Mouse (Mus musculus): ENCODE measurements around the gene Cd22.
A peak's percentile ranks its signal among the peaks of the same experiment; 100 is the strongest.
"Not testable (repeated sequence)": the region's sequence is repeated elsewhere in the genome, so short reads cannot be mapped to it uniquely, and the experiment has no call there.

The Cd22 gene

GRCm38 (mm10) chr7:30880176-30880575, at the start of gene Cd22:
Cd22 (minus strand) TSS chr7:30880342.
- DNase-seq, result no peak

DNA sequence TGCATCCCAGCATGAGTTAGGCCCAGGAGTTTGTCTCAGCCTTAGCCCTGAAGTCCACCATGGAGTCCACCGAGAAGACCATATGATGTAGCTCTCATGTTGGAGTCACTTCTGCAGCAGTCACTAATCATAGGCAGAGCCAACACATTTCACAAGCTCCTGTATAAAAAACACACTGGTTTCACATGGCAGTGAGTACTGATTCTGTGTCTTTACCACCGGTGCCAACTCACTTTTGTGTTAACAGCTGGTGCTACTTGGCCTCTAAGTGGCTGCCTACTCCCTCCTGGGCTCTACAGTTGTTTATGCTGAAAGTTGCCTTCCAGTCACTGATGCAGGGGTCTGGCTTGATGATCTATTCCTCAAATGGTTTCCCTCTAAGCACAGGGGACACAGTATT, 44.4 kb upstream of the Cd22 start, which contains the start of gene Hamp2:
Hamp2 (minus strand) TSS at position 101 of the 400 bp plus-strand sequence.
- not testable (repeated sequence) for DNase-seq

DNA sequence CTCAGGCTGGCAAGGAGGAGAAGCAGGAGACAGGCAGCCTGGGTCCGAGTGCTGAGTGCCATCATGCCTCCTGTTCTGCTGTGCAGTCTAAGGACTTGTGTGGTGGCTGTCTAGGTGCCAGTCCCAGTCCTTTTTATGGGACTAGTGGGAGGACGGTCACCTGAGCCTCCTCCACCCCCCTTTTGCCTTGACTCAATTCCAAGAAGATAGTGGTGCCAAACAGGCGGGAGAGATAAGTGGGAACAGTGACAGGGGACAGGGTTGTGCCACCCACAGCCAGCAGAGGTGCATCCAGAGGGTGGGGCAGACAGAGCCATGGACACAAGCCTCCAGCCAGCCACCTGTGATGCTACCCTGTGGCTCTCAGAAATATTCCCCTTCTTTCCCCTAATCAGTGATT, 43.9 kb upstream of the Cd22 start:
- no peak for DNase-seq

- not testable (repeated sequence) for DNase-seq
Measured at GRCm38 (mm10) chr7:30922490-30922889, 42.3 kb upstream of the Cd22 start.

DNA sequence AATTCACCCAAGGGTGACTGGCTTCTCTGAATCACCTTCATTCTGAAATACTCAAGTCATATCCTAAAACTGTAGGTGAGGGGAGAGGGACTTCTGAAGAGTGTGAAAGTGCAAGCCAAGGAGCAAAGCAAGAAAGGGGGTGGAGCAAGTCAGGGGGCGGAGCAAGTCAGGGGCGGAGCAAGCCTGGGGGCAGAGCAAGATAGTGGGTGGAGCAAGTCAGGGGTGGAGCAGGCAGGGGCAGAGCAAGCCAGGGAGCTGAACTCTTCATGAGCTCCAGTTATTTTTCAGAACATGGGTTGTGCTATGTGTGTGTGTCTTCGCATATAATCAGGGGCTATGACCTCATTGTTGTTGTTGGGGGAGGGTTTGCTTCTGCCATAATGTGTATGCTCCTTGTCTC, 40.1 kb upstream of the Cd22 start:
- peak in 1 of 2 experiments; percentile 20 for DNase-seq

- no peak for DNase-seq
Measured at GRCm38 (mm10) chr7:30917219-30917618, 37.1 kb upstream of the Cd22 start.

DNA sequence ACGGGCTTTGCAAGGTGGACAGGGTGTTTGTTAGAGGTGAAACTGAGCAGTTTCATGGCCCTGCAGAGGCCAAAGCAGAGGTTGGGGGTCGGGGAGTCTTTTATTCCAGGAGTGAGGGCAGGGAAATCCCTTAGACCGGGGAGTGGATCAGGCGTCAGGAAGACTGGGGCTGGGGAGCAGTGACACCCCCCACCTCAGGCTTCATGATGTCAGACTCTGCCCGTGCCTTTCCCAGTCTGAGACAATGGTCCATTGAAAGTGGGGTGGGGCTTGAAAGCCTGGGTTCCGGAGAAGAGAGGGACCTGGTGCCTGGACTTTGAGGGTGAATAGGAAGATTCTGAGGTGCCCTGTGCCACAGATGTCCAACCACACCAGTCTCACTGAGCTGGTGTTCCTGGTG, 36.6 kb upstream of the Cd22 start:
- DNase-seq, result no peak

DNA sequence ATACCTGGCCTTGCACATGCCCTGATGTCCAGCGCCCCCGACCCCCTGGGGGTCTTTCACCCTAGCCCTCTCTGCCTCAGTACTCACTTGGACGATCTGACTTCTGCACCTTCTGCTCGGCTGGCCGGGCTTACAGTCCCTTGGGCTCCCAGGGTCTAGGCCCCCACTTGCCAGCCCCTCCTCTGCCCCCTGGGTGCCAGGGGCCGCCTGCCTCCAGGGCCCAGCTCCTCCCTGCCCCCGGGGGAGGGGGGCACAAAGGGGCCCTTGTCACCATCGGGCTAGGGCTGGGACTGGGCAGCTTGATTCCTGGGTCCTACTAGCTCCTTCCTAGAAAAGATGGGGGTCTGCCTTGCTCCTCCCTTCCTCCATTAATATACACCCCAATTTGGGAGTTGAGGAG, 34.6 kb upstream of the Cd22 start, which contains the start of gene Mag:
Mag (minus strand) TSS at position 142 of the 400 bp plus-strand sequence.
- no peak for DNase-seq

DNA sequence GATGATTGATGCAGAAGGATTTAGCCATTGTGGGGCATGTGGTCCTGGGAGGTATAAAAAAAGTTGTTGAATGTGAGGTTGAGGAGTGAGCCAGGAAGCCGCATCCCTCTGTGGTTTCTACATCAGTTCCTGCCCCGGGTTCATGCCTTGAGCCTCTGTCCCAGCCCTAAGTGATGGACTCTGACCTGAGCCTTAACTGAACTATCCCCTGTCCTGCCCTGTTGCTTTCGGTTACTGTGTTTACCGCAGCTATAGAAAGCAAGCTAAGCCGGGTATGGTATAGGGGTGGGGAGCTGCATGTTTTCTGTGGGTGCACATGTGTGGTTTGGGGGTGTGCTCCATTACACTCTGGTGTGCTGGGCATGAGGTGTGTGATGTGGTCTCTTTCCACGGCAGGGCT, 29.6 kb upstream of the Cd22 start:
- DNase-seq, result no peak

DNA sequence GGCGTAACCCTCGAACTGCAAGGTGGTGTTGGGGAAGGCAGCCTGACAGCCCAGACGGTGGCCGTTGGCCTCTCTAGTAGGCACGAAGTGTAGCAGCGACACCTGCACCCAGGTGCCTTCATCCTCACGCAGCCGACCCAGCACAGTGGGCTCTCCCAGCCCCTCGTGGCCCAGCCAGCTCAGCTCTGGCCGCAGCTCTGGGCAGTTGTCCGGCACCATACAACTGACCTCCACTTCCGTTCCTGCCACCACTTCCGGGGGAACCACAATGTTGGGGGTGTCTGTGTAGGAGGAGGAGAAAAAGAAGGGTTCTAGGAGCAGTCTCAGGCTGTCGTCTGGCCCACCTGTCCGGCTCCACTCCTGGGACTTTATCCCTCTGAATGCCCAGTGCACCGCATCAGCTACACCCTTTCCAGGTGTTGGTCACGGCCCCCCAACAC, 28.9 kb upstream of the Cd22 start:
- peak in 1 of 2 experiments; percentile 13 for DNase-seq

DNA sequence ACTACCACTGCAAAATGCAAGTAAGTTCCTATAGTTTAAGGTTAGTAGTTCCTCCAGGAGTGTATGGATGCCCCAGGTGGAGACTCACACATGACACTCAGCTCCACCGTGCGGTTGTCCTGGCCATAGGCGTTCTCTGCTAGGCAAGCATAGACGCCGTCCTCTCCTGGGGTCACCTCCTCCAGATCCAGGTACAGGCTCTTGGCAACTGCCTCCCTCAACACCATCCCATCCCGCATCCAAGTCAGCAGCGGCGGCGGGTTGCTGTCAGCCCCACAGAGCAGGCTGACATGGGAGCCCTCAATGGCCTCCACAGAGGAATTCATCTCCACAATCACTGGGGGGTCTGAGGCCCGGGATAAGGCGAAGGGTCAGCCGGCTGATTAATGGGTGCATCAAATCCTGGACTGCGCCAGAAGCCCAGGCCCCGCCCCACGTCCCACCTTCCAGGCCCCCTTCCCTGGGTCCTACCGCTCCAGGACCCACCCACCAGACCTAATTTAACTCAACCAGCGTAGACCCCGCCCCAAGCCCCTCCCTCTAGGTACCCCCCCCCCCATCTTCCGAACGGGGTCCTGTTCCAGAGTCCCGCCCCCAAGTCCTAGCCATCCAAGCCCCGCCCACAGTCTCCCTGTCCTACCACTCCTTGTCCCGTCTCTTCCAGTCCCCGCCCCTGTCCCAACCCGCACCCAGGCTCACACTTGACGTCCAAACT, 28.3 kb upstream of the Cd22 start:
- peak; percentile 43 to 59 for DNase-seq

DNA sequence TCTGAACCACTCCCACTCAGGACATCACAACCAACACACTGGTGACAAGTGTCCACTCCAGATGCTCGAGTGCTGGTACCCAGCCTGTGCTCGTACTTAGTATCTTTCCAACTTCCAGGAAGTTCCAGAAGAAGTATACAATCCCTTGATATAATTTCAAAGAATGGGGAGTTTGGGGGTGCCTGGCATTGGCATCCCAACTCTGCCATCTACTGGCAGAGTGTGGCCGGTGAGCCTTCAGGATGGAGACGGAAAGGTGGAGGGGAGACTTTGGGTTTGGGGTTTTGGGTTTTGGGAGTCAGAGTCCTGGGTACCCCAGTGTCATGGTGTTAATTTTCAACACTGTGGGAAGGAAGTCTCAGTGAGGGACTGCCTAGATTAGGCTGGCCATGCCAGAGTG, 23.9 kb upstream of the Cd22 start:
- peak in 1 of 2 experiments; percentile 29 for DNase-seq

GRCm38 (mm10) chr7:30895217-30895616, 15.1 kb upstream of the Cd22 start:
- no peak for DNase-seq

DNA sequence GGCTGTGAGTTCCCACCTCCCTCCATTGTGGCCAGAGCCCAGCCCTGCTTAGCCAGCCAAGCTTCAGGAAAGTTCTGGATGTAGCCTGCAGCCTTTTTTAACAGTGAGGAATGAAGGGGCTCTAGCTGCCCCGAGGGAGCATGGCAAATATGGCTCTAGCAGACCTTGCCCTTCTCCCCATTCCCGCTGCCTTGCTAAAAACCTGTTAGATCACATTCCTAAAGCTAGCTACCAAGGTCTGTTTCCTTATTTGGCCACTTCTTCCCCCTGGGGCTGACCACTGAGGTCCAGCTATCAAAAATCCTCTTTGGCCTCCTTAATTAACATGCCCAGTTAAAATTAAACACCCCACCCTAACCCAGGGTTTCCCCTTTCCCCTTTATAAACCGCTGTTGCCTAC, 12.4 kb upstream of the Cd22 start:
- no peak for DNase-seq

DNA sequence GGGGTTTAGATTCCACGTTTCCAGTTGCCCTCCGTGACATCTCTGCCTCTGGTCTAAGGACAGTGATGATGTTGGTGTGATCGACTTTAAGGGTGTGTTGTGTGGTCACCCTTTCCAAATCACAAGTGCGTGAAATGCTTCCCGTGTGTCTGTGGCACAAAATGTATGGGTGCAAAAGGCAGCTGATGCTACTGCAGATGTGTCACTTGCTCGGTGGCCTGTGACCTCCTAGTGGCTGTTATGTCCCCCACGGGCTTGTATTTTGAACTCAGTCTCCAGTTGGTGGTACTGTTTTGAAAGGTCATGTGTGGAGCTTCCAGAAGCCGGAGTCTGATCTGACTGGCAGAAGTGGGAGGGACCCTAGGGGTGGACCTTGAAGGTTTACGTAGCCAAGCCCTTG, 11.6 kb upstream of the Cd22 start:
- no peak for DNase-seq

GRCm38 (mm10) chr7:30890681-30891080, 10.5 kb upstream of the Cd22 start:
- no peak for DNase-seq

GRCm38 (mm10) chr7:30888786-30889185, 8.6 kb upstream of the Cd22 start:
- no peak for DNase-seq

DNA sequence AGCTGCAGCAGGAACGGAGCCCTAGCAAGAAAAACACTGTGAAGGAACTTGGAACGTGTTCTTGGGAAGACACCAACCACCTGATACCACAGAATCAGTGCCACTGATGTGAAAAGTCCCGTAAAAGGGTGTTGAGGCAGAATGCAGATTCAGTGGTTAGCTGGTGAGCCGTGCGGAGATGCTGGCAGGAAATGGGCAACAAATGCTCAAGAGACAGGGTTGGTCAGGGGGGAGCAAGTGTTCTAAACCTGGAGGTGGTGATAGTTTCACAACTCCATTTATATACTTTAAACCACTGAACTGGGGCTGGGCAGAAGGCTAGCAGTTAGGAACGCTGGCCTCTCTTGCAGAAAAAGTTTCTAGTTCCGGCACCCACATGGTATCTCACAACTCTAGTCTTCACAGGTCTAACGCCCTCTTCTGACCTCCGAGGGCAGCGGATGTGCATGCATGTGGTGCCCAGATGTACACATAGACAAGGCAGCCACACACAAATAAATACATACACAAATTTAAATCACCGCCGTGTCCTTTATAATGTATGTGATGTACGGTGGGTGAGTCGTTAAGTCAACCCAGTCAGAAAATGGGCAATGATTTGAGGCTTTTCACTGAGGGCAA, 7.5 kb upstream of the Cd22 start:
- DNase-seq, result peak in 1 of 2 experiments; percentile 37

- DNase-seq, result no peak
Measured at GRCm38 (mm10) chr7:30886852-30887251, 6.7 kb upstream of the Cd22 start.

DNA sequence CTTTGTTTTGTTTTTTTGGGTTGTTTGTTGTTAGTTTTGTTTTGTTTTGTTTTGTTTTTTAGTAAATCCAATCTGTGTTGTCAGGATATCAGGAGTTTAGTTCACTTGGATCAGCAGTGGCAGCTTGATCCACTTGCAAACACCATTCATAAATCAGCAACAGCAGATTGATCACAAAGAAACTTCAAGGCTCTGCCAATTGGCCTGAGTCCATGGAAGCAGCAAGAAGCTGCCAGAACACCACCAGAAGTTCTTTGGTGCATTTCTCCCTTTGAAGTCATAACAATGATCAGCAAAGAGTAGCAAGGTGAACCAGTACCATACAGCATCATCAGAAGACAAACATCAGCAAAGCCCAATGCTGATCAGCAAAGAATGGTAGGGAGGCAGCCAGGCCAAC, 3.9 kb upstream of the Cd22 start:
- no peak for DNase-seq

- no peak for DNase-seq
Measured at GRCm38 (mm10) chr7:30881367-30881766, 1.2 kb upstream of the Cd22 start.

GRCm38 (mm10) chr7:30878950-30879349, 1.2 kb downstream of the Cd22 start:
- DNase-seq, result no peak

DNA sequence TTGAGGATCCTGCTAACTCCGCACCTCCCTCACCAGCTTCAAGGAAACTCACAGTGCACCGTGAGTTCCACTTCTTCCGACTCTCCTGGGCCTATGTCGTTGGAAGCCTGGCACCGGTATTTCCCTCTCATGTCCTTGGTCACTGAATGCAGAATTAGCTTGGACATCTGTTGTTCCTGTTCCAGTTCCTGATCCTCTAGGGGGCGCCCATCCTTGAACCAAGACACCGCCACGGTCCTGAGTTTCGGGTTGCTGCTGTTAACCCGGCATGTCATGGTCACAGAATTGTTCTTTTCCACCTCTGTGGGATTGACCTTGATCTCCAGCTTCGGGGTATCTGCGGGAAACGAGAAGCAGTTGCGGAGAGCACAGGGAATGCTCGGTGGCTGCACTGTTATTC, 7.1 kb downstream of the Cd22 start:
- DNase-seq, result peak; percentile 58 to 82

GRCm38 (mm10) chr7:30863386-30863785, 16.8 kb downstream of the Cd22 start:
- no peak for DNase-seq

DNA sequence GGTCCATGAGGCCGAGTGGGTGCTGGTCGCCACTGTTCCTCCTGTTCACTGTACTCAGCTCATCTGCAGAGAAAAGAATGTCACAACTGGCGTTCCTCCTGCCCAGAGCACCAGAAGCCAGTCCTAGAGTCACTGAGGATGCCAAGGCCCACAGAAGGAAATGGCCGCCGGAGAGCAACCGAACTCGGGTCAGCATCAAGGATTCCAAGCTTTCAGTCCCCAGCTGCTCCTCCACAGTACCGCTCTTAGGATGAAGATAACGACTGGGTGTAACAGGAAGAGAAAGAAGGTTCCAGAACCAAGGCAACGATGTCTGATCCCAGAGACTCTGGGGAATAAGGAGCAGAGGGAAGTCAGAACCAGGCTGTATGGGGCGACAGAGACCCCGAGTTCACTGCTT, 18.7 kb downstream of the Cd22 start, which contains the start of gene Ffar1:
Ffar1 (minus strand) TSS at position 101 of the 400 bp plus-strand sequence.
- no peak for DNase-seq

Data from lung, postnatal 4 days (tissue).